Mouse (Mus musculus) hindbrain, postnatal 0 days (tissue): ENCODE data around the gene Nemf. TPM values are rescaled to one million over a fixed set of nuclear protein-coding genes. Genes with fewer than 3 reads are reported as not detected.

Source experiments
- ATAC-seq: fragments of 200-750 bp; cut with Nextera tagmentation; 2 replicates; pipeline ENCODE4 v1.8.0; 2017; ENCODE audit warnings: mild to moderate bottlenecking, moderate TSS enrichment, moderate library complexity
- DNase-seq: peaks from one replicate; pipeline ENCODE4 v3.0.0-alpha.2; 2015; ENCODE audit warnings: low spot score
- H3K27ac ChIP-seq: fragments of 300-500 bp; sonication (generic); 2 replicates; pipeline ENCODE4 v1.5.1; 2014; ENCODE audit warnings: mild to moderate bottlenecking
- H3K27me3 ChIP-seq: fragments of 300-500 bp; sonication (generic); 2 replicates; pipeline ENCODE4 v1.6.1; 2014; ENCODE audit warnings: low read length, mixed read lengths; ENCODE audit not compliant: insufficient read depth
- H3K36me3 ChIP-seq: fragments of 300-500 bp; sonication (generic); 2 replicates; pipeline ENCODE4 v1.6.1; 2014; ENCODE audit warnings: low read length, mixed read lengths; ENCODE audit not compliant: insufficient read depth
- H3K4me1 ChIP-seq: fragments of 300-500 bp; sonication (generic); 2 replicates; pipeline ENCODE4 v1.6.1; 2014; ENCODE audit warnings: antibody characterized with exemption, low read length, mixed read lengths; ENCODE audit not compliant: insufficient read depth
- H3K4me2 ChIP-seq: fragments of 300-500 bp; sonication (generic); 2 replicates; pipeline ENCODE4 v1.6.1; 2014; ENCODE audit warnings: low read depth, mild to moderate bottlenecking, low read length, moderate library complexity, mixed read lengths
- H3K4me3 ChIP-seq: fragments of 300-500 bp; sonication (generic); 2 replicates; pipeline ENCODE4 v1.5.1; 2014; ENCODE audit warnings: low read length
- H3K9ac ChIP-seq: fragments of 300-500 bp; sonication (generic); replicated peaks from 2 replicates; pipeline ENCODE4 v1.6.1; 2014; ENCODE audit warnings: mild to moderate bottlenecking, low read length, moderate library complexity, mixed read lengths
- H3K9me3 ChIP-seq: fragments of 300-500 bp; sonication (generic); 2 replicates; pipeline ENCODE4 v1.6.1; 2016; ENCODE audit warnings: low read length, mixed read lengths
- CTCF ChIP-seq: IDR thresholded peaks from 2 replicates; pipeline ENCODE4 v1.5.1; 2016; ENCODE audit warnings: antibody characterized with exemption, control low read depth, low read depth
- WGBS: fragments of 180-500 bp; shearing (Covaris S2); extraction: QIAGEN DNeasy Blood & Tissue Kit; methylation state at CpG from one replicate; pipeline ENCODE4 v1.1.7; 2014; 5-methylcytosine and 5-hydroxymethylcytosine counted together
- polyA plus RNA-seq: library from polyadenylated mRNA; unstranded; fragments of >200 nt; fragmentation: Nextera tagmentation; extraction: Ambion mirVana; gene quantifications from 2 replicates; pipeline ENCODE4 v1.2.1, GENCODE M21; 2015
- total RNA-seq: library from RNA; depleted of rRNA; stranded (reverse); fragments of >200 nt; gene quantifications from 2 replicates; pipeline ENCODE4 v1.2.3, GENCODE M21; 2014

Gene Nemf
- total and polyA plus RNA-seq, 2 experiments from 2014 or later, result 24.9 to 69.7 TPM

GRCm38 (mm10) chr12:69372731-69373331 is 15.9 kb upstream of the Nemf start:
- no peaks in the 10 kb centered on the region for H3K27me3 ChIP-seq
- H3K4me3 ChIP-seq, result peak overlapping the region; percentile 100
- H3K27ac ChIP-seq, result peak overlapping the region; percentile 96
- H3K9ac ChIP-seq, result peak overlapping the region; percentile 97
- H3K4me2 ChIP-seq, result peak overlapping the region; percentile 95
- ATAC-seq (peak; percentile 15; the same call in 1 of the 2 replicates), DNase-seq (peak; percentile 39)
- TF ChIP-seq CTCF, result no peak
- 0% methylated on average over 42 of the region's 42 CpGs for WGBS
- no peaks in the 10 kb centered on the region for H3K9me3 ChIP-seq
- no peaks in the 10 kb centered on the region for H3K36me3 ChIP-seq
- H3K4me1 ChIP-seq, result peaks cover 9% of the 10 kb centered on the region; the same call in 1 of the 2 replicates

DNA sequence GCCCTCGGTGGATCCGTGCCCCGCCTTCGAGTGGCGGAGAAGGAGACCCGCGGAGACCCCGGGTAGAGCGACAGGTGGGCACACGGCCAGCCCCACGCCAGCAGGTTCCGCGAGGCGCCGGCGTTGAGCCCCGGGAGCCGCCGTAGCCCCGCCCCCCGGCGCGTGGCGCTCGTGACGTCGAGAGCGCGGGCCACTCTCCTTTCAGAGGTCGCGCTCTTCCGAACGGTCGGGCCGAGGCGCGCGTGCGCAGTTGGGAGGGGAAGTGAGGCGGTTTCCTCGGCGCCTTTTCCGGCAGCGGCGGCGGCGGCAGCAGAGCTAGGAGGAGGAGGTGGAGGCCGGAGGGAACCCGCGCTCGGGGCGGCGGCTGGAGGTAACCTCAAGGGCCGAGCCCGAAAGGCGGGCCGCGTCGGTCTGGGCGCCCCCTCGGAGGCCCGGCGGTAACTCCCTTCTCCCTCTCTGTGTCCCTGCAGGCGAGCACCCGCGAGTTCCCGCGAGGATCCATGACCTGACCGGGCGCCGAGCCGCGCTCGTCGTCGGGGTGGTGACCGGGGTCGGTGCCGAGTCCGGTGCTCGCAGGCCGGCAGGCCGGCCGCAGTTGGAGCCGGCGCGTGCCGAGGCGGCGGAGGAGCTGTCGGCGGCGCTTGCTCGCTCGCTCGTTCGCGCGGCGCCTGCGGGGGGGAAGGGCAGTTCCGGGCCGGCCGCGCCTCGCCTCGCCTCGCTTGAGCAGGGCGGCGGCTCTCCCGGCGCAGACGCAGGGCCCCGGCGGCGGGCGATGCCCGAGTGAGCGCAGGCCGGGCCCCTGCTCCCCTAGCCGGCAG is 15.1 kb upstream of the Nemf start, which contains the start of the genes Arf6 and Gm9887:
Gene Arf6 (plus strand): TSS at position 297 of the 818 bp plus-strand sequence.
Gene Gm9887 (minus strand): TSS at position 605 of the 818 bp plus-strand sequence.
- peak; percentile 96 for ATAC-seq
- peak within 1 kb of the TSS; percentile 100 for H3K4me3 ChIP-seq
- peak; percentile 99 for DNase-seq
- H3K4me2 ChIP-seq, result peak within 1 kb of the TSS; percentile 95
- no peak for TF ChIP-seq CTCF
- H3K27me3 ChIP-seq, result no peaks in the 10 kb centered on the region
- no peaks in the 10 kb centered on the region for H3K9me3 ChIP-seq
- peak within 1 kb of the TSS; percentile 97 for H3K9ac ChIP-seq
- H3K4me1 ChIP-seq, result peaks cover 9% of the 10 kb centered on the region; the same call in 1 of the 2 replicates
- WGBS, result 3% methylated on average over 100 of the region's 121 CpGs
- H3K27ac ChIP-seq, result peak within 1 kb of the TSS; percentile 96
- H3K36me3 ChIP-seq, result no peaks in the 10 kb centered on the region

GRCm38 (mm10) chr12:69371421-69371853 is 14.5 kb upstream of the Nemf start:
- peak; percentile 92 for ATAC-seq
- Histone ChIP-seq H3K27ac (peak overlapping the region; percentile 96), H3K27me3 (no peaks in the 10 kb centered on the region), H3K36me3 (no peaks in the 10 kb centered on the region), H3K4me2 (peak overlapping the region; percentile 95), H3K9ac (peak overlapping the region; percentile 97), H3K9me3 (no peaks in the 10 kb centered on the region), H3K4me1 (peaks cover 9% of the 10 kb centered on the region; the same call in 1 of the 2 replicates), H3K4me3 (peak overlapping the region; percentile 100)
- under 1% methylated on average over 24 of the region's 24 CpGs for whole genome bisulfite sequencing
- no peak for DNase-seq
- peak; percentile 55 for TF ChIP-seq CTCF

DNA sequence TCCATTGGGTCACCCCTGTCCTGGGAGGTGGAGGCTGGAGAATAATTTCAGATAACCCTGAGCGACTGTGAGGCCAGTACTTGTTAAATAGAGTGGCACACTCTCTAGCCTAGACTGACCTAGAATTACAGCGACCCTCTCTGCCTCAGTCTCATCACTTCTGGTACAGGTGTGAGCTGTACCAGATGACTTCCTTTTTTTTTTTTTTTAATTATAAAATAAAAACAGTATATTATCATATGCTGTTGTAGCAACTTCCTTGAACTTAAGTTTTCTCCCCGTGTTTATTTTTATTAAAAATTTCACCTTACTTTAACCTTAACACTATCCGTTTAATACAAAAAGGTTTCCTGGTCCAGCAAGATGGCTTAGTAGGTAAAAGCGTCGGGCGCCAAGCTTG is 14.0 kb upstream of the Nemf start:
- TF ChIP-seq CTCF, result no peak
- Histone ChIP-seq H3K4me2 (peak overlapping the region; percentile 95), H3K4me1 (peaks cover 9% of the 10 kb centered on the region; the same call in 1 of the 2 replicates), H3K27ac (peak overlapping the region; percentile 96; the same call in 1 of the 2 replicates), H3K27me3 (no peaks in the 10 kb centered on the region), H3K9ac (peak overlapping the region; percentile 97; the same call in 1 of the 2 replicates), H3K4me3 (peak overlapping the region; percentile 100), H3K36me3 (no peaks in the 10 kb centered on the region), H3K9me3 (no peaks in the 10 kb centered on the region)
- ATAC-seq (no peak), DNase-seq (no peak)
- WGBS, result 13% methylated on average over 7 of the region's 7 CpGs

- Histone ChIP-seq H3K27me3 (no peaks in the 10 kb centered on the region), H3K4me3 (no peak overlapping the region), H3K4me2 (no peak overlapping the region), H3K27ac (no peak overlapping the region), H3K9me3 (no peaks in the 10 kb centered on the region), H3K4me1 (no peaks in the 10 kb centered on the region), H3K36me3 (no peaks in the 10 kb centered on the region), H3K9ac (no peak overlapping the region)
- no peak for DNase-seq
- no peak for TF ChIP-seq CTCF
- 77% methylated on average over 2 of the region's 2 CpGs for WGBS
- ATAC-seq, result no peak
Measured at GRCm38 (mm10) chr12:69367557-69367956, 10.6 kb upstream of the Nemf start.

DNA sequence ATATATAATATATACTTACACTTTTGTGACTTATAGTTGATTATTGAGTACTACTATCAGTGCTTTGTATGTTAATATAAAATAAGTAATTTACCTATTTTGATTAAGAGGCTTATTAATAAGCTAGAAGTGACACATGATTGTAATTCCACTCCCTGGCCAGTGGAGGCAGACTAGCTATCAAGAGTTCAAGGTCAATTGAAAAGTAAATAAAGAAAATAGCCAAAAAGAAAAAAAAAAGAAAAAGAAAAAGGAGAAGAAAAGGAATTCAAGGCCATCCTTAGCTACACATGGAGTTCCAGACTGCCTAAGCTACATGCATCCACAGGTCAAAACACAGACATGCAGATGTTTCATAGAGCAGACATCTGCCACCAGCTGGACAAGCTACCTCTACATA is 9.5 kb upstream of the Nemf start:
- H3K27me3 ChIP-seq, result no peaks in the 10 kb centered on the region
- no peak overlapping the region for H3K27ac ChIP-seq
- no peak overlapping the region for H3K4me2 ChIP-seq
- peak; percentile 16 for DNase-seq
- no peak for ATAC-seq
- no peaks in the 10 kb centered on the region for H3K36me3 ChIP-seq
- H3K9me3 ChIP-seq, result no peaks in the 10 kb centered on the region
- peak; percentile 54 for TF ChIP-seq CTCF
- H3K4me3 ChIP-seq, result no peak overlapping the region
- H3K4me1 ChIP-seq, result no peaks in the 10 kb centered on the region
- no peak overlapping the region for H3K9ac ChIP-seq
